Mouse (Mus musculus) embryo, embryonic 11 days (tissue): ENCODE results near the gene Nphs2.
"Not testable (repeated sequence)": the region's sequence is repeated elsewhere in the genome, so short reads cannot be mapped to it uniquely, and the experiment has no call there.

Experiments
- DNase-seq: peaks from one replicate; pipeline ENCODE4 v3.0.0-alpha.2; 2015

Gene Nphs2

DNA sequence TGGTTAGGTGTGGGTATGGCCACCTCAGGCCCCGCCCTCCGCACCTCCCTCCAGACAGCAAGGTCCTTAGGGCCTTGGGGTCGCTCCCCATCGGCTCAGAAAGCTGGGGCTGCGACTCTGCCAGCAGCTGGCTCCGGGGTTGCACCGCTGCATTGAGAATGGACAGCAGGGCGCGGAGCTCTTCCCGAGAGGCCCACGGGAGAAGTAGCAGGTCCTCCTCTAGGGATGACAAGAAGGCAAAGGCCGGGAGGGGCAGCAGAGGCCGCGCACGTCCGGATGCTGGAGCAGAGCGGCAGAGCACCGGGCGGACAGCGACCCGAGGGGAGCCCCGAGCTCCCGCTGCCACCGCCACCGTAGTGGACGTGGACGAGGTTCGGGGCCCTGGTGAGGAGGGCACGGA, at the start of gene Nphs2:
Nphs2 (plus strand) TSS at position 98 of the 400 bp plus-strand sequence.
- peak; percentile 34 for DNase-seq

DNA sequence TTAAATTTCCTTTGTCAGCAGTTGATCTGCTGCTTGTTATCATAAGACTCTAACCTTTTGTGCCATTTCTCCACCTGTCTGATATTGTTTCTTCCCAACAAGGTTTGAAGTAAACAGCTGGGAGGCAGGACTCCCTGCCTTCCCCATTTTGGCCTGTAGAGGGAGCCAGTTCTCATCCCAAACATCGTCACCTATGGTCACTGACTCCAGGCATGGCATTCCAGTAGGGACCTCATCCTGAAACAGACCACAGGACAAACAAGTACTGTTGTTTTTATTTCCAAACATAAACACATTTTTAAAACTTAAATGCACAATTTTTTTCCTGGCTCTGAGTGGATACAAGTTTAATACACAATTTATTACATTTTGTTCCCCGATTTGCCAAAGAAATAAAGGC, 47.2 kb upstream of the Nphs2 start:
- DNase-seq = peak; percentile 69

DNA sequence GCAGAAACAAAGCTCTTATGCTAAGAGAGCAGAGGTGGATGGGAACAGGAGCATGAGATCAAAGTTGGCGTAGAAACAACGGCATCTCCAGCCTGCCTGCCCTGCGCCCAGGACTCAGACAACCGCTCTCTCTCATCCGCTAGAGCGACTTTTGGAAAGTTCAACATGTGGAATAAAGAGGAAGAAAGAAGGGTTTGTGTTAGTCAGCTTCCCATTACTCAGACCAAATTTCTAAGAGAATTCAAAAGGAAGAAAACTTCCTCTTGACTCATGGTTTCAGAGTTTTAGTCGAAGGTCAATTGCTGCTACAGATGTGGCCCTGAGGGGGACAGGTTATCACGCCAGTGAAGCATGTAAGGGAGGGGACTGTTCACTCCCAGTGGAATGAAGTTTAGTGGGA, 46.6 kb upstream of the Nphs2 start:
- DNase-seq = no peak

DNA sequence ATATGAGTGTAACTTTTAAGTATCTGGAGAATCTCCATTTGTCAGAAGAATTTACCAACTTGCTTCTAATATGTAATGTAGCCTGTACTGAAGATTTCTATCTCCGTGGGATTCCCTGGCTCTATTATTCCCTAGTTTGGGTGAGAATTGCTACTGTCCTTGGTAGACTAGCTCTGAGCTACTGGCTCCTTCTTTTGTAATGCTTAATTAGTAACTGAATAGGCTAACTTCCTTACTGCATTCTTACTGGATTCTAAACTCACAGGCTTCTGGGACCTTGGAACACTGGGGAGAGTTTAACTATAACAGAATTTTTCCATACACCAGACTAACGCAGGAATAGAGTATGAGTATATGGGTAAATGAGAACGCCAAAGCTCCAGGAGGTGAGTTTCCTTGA, 42.0 kb upstream of the Nphs2 start:
- not testable (repeated sequence) for DNase-seq

DNA sequence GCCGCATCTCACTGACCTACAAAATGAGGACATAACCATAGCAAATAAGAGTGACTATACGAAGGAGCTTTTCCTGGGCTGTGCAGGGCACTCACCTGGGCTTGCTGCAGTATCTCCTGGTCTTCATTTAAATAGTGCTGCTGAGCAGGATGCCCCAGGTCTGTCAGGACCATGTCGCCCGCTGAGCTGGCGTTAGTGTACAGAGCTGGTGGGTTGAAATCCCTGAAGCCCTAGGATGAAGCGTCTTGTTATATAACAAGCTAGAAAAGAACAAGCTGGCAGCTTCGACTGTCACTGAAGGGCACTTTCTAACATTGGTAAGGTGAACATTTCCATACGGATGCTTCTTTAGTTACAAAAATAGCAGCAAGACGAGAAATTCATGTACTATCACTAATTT, 40.1 kb upstream of the Nphs2 start:
- no peak for DNase-seq

DNA sequence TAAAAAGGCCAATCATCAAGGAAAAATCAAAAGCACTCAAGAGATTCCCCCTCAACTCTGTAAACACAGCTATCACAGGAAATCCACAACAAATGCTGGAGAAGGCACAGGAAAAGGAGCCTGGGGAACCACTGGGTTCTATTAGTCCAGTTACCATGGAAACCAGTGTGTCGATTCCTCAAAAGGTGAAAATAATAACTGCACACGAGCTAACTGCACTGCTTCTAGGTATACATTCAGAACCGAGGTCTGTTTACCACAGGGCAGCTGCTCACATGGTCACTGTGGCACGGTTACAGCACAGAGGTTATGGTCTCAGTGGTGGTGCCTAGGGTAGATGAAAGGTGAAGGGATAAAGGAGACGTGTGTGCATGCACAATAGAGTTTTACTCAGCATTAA, 38.9 kb upstream of the Nphs2 start:
- DNase-seq = peak; percentile 21

DNA sequence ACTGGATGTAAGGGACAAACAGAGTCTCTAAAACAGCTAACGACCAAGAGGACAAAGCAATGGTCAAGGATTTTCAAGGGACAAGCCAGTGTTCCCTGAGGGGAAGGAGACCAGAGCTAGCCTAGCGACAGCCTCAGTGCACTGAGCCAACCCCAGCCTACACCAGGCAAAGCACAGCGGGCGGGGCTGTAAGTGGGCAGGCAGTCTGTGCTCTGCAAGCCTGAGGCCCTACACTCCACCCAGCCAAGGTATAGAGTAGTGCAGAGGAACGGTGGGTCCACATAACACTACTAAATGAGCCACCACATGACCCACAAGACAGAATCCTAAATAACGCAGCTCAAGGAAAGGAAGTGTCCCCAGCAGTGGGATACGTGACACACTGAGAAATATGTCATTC, 36.9 kb upstream of the Nphs2 start:
- no peak for DNase-seq

DNA sequence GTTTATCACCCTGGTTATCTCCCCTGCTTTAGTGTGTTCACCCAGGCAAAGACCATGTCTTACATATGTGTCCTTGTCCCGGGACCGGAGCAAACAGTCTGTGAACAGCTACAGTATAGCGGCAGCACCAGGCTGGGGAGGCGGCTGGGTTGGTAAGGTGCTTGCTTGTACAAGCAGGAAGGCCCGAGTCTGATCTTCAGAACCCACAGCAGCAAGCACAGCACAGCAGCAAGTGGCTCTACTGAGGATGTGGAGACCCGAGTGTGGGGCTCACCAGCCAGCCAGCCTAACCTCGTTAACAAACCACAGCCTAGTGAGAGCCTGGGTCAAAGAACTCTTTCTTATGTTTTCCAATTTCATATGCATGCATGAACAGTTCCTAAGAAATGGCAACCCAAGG, 30.4 kb upstream of the Nphs2 start:
- no peak for DNase-seq

DNA sequence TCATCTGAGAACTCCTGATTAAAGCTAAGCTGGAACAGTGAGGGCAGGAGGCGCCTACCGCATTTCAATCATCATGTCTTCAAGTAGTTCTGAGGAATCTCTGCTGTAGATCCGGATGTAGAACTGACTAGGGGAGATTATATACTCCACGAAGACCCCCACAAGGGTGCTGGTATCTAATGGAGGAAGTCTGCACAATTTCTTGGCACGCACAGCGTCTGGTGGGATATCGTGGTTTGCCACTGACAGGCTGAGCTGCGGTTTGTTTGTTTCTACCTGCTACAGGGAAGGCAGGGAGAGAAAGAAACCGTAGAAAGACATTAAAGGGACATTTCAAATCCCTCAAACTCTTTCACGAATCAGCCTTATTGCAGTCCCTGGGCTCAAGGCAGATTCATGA, 26.3 kb upstream of the Nphs2 start:
- no peak for DNase-seq

DNA sequence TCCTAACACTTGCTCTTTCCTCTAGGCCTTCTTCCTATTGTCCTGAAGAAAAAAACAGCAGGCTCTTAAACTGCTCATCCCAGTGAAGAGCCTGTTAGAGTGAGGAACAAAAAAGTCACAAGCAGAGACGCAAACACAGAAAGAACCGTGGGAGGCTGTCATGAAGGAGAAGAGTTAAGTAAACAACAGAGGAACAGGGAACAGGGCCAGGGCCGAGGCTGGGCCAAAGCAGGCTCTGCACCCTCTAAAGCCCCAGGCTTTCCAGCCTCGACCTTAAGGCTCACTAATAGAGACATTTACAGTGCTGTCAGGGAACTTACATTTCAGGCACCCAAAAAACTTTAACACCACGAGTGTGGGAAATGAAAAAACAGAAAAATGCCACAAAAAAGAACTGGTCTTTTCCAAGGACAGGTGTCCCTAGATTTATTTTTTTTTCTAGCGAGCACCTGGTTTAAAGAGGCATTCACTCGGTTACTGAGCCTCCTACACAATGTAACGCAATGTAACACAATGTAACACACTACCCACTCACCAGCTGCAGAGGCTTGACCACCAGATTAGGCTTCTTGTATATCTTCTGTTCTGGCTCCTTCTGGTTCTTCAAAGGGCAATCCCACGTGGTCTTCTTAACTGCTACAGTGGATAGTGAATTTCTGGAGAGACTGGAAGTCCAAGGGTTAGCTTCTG, 25.5 kb upstream of the Nphs2 start:
- no peak for DNase-seq

DNA sequence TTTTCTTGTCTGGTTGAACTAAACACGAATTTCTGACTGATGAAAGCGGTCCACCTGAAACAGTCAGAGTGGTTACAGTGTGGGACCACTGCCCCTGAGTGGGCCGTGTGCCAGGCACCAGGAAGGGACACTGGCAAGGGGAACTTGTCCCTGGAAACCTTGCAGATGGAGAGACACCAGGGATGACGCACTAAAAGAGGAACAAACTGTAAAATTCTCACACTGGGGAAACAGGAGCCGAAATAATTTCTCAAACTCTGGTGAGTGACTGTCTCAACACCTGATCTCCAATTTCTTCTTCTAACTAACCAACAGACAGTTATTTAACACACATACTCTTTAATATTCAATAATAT, 25.0 kb upstream of the Nphs2 start:
- DNase-seq = no peak

DNA sequence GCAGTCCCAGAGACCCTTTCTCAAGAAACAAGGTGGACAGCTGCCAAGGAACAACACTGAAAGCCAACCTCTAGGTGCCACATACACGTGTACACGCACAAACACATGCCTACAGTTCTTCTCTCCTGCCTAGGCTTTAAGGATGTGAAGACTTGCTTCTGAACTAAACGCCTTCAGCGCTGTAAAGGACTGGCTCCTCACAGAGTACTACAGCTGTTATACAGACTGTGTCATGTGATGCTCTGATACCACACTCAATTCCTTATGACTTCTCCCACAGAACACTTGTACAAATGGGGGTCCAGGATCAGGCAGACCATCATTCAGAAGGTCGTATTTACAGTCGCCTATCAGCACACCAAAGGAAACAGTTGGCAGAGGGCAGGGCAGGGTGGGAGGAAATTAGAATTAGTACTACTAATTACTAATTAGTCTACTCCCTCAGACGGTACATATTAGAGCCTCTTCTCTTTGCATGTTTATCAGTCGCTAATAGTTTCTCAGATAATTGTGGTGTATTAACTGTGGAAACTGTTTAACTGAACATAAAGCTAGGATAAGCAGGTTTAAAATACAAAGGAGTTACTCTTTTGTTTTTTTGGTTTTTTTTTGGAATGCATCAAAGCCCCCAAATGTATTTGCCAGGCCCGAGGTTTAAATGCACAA, 21.8 kb upstream of the Nphs2 start:
- DNase-seq = no peak

DNA sequence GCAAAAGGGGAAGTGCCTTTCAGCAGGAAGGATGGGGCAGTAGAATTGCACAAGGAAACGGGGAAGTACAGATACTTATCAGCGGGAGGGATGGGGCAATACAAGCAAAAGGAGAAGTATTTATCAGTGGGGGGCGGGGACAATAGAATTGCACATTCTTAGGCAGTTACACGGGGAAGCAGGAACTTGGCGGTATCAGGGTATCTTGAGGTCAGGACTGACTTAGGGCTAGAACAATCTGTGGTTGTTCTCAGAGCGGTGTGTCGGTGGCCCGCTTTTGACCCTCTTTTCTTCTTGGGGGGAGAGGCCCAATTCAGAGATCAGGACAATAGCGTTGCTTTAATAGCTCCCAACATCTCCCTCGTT, 21.3 kb upstream of the Nphs2 start:
- DNase-seq = not testable (repeated sequence)

DNA sequence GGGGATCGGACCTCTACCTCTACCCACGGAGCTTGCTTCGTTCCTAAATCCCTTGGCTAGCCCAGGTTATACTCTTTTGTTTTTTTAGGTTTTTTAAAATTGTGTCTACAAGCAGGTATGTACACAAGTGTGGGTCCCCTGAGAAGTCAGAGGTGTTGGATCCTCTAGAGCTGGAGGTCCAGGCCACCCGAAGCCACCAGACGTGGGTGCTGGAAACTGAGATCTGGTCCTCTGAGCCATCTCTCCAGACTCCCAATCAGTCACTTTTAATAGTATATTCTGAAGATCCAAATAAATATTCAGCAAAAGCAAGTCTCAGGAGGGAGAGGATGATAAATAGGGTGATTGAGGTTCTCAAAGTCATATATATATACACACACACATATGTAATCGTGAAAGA, 20.5 kb upstream of the Nphs2 start:
- no peak for DNase-seq

DNA sequence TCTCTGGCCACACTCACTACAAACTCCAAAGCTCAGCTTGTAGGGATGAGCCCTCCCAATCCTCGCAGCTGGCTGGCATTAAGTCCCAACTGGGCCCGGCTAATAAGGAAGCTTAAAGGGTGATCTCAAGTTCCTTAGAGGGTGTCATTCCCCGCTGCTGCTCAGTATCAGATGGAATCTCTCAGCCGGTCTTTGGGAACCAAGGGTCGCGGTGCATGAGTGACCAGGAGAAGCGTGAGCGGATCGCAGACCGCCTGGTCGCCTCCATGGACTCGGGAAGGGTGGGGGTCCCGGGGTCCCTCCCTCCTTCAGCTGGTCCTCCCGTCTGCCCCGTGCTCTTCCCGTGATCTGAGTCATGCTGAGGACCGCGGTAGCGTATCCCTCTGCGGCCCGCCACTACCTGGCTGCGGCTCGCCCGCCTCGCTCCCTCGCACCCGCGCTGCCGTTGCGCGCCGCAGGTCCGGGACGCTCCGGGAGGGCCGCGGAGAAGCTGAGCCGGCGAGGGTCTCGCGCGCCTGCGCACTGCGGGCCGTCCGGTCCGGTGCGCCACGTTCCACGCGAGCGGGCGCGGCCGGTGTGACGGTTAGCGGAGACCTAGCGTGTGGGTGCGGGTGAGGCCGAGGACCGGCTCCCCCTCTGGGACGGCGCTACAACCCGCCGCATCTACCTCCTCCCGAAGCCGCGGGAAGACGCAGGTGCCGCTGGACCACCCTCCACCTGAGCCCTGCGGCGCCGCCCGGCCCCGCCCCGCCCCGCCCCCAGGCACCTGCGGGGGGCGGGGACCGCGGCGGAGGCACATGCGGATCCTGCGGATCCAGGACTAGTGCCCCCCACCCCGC, 7.4 kb upstream of the Nphs2 start, which contains the start of gene Tdrd5:
Tdrd5 (minus strand) TSS at position 754 of the 839 bp plus-strand sequence.
- DNase-seq = peak; percentile 75

DNA sequence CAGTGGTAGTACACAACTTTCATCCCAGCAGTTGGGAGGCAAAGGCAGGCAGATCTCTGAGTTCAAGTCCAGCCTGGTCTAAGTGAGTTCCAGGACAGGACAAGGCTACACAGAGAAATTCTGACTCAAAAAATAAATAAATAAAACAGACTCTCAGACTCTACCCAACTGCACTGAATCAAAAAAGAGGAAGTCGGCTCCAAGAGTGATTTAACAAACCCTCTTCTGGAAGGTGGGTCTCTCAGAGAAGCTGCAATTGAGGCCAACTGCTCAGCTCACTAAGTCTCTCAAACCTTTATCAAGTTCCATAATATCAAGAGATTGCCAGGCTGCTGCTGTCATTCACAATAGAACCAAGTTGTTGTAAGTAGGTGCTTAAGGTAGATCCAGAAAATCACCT, 1.9 kb upstream of the Nphs2 start:
- no peak for DNase-seq

DNA sequence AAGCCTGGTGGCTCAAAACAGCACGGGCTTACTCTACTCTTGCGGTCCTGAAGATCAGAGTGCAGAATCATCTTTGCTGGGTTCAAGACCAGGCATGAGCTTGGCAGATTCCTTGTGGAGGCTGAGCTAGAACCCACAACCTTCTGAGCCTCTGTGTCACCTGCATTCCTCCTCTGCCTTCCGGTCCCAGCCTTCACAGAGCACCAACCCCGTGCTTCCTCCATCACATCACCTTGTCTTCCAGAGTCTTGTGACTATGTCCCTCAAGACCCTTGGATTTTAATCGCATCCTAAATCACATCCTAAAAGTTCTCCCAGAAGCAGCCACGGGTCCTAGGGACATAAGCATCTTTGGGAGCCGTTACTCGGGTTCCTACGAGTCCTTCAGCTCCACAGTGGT, 12.6 kb downstream of the Nphs2 start:
- no peak for DNase-seq

DNA sequence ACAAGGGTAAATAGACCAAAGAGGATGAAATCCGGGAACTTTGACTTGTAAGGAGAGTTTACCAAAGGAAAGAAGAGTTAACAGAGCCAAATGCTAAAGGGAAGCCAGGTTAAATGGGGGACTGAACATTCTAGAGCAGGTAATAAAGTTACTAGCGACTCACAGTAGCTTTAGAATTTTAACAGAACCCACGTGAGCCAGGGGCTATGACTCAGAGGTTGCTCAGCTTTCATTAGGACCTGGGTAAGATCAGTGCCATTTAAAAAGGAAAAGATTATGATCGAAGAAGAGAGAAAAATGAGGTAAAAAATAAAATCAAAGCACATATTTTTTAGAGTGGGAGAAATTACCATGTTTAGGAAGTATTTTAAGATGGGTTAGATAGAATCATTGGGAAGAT, 30.3 kb downstream of the Nphs2 start:
- no peak for DNase-seq

DNA sequence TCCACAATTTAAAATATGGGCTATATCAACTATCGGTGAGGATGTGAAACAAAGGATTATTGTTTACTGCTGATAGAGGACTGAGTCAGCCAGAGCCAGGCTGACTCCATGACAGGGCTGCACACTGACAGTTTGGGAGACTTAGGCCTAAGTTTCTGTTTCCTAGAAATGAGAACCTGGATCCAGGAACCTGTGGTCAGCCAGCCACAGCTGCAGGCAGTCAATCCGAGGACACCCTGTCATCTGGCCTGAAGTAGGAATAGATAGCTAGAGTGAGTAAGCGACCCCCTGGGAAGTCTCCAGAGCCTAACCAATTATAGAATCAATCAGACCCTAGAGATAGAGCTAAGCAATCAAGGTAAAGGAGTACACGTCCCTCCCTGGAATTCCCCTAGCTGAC, 33.9 kb downstream of the Nphs2 start:
- DNase-seq = no peak

DNA sequence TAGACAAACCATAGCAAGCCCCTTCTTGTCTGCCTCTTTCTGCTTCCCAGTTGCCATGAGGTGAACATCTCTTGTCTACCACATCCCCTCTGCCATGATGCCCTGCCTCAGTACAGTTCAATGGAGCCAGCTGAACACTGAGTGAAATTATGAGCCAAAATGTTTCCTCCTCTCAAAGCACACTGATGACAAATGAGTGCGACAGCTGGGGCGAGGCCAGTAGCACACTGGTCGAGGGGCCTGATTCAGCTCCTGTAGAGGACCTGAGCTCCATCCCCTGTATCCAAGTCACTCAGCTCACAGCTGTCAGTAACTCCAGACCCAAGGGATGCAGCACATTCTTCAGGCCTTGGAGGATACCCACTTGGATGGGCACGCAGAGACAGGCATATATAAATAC, 35.1 kb downstream of the Nphs2 start:
- no peak for DNase-seq

DNA sequence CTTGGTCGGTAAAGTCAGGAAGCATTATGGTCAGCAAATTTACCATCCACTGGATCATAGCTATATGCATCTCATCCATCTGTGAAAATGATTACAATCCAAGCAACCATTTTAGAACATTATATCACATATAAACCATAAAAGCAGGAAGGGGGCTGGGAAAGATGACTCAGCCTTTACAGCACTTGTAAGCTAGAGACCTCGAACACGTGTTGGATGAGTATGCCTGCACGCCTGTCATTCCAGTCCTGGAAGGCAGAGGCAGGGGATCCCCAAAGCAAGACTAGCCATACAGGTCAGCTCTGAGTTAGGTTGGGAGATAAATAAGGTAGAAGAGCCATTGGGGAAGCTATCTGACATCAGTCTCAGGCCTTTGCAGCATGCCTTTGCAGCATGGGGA, 38.5 kb downstream of the Nphs2 start:
- DNase-seq = no peak

DNA sequence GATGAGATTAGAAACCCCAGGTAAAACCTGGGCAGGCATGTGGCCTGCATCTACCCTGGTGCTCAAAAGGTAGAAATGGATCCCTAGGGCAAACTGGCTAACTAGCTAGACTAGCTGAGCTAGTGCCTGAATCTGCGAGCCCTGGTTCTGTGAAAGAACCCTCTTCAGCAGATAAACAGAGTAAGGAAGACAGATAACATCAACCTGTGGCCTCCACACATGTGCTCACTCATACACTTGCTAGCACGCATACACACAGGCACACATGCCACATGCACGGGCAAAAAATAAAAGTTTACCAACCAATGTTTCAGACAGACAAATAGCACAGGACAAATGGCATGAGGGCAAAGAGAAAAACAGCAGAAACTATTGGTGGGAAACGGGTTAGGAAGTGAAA, 39.9 kb downstream of the Nphs2 start:
- DNase-seq = no peak

DNA sequence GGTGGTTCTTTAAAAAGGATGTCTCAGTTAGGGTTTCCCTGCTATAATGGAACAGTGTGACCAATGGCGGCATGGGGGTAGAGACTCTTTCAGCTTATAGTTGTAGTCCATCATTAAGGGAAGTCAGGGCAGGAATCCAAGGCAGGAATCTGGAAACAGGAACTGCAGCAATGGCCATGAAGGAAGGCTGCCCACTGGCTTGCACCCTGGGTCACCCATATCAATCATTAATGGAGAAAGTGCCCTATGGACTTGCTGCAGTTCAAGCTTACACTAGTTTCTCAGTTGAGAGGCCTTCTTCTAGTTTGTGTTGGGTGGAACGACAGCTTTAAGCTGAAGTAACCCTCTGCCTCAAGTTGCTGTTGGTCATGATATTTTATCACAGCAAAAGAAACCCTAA, 41.9 kb downstream of the Nphs2 start:
- DNase-seq = no peak

DNA sequence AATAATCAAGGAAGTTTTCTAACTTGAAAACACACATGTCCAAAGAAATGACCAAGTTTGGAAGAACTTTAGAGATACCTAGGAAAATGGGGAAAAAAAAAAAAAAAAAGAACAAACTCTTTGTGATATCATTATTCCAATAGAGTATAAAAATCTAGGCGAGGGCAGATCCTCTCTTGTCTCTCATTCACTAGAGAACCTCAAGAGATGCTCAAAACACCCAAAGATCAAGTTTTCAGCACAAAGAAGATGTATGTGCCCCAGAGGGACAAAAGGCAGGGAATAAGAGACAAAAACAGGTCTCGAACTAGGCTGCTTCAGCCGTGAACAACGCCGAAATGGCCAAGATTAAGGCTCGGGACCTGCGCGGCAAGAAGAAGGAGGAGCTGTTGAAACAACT, 55.2 kb downstream of the Nphs2 start, which contains the start of gene Gm2000:
Gm2000 (plus strand) TSS at position 301 of the 400 bp plus-strand sequence.
- DNase-seq = no peak
